Mouse (Mus musculus) heart, adult 2 months (tissue): ENCODE measurements around the gene Tulp4. TPM values are rescaled to one million over a fixed set of nuclear protein-coding genes. Genes with fewer than 3 reads are reported as not detected.

ENCODE experiments used
- DNase-seq, 2 experiments: peaks; one replicate each; pipeline ENCODE4 v3.0.0; 2021
- H3K27ac ChIP-seq: fragments of 200-600 bp; 2 replicates; pipeline ENCODE4 v1.8.1; 2022
- H3K27me3 ChIP-seq: fragments of 200-500 bp; 2 replicates; pipeline ENCODE4 v1.6.1; 2012; ENCODE audit warnings: mild to moderate bottlenecking, low read length, inconsistent platforms, mixed read lengths; ENCODE audit not compliant: control insufficient read depth, insufficient read depth
- H3K36me3 ChIP-seq: fragments of 200-500 bp; 2 replicates; pipeline ENCODE4 v1.6.1; 2012; ENCODE audit warnings: low read length, inconsistent platforms; ENCODE audit not compliant: control insufficient read depth, insufficient read depth
- H3K4me1 ChIP-seq: fragments of 200-500 bp; 2 replicates; pipeline ENCODE4 v1.6.1; 2011; ENCODE audit warnings: low read length; ENCODE audit not compliant: control insufficient read depth, insufficient read depth
- H3K4me3 ChIP-seq: fragments of 200-600 bp; 2 replicates; pipeline ENCODE4 v1.8.1; 2022
- H3K79me2 ChIP-seq: fragments of 200-500 bp; replicated peaks from 2 replicates; pipeline ENCODE4 v1.6.1; 2012; ENCODE audit warnings: mild to moderate bottlenecking, inconsistent platforms, low read length, moderate library complexity, mixed read lengths; ENCODE audit not compliant: control insufficient read depth, insufficient read depth
- H3K9ac ChIP-seq: fragments of 200-500 bp; 2 replicates; pipeline ENCODE4 v1.6.1; 2012; ENCODE audit warnings: low read depth, mild to moderate bottlenecking, control low read depth, inconsistent platforms, low read length, mixed read lengths
- CTCF ChIP-seq: fragments of 200-600 bp; IDR thresholded peaks from 2 replicates; pipeline ENCODE4 v1.8.1; 2022; ENCODE audit warnings: antibody characterized with exemption, mild to moderate bottlenecking, moderate library complexity
- EP300 ChIP-seq: fragments of 200-500 bp; IDR thresholded peaks from 2 replicates; pipeline ENCODE4 v1.6.1; 2011; ENCODE audit warnings: low read depth, low read length, control low read depth; ENCODE audit not compliant: insufficient read depth
- POLR2A ChIP-seq: fragments of 200-500 bp; IDR thresholded peaks from 2 replicates; pipeline ENCODE4 v1.6.1; 2011; ENCODE audit warnings: mild to moderate bottlenecking, low read depth, low read length, control low read depth; ENCODE audit not compliant: insufficient read depth
- WGBS: fragments of 180-500 bp; shearing (Covaris S2); methylation state at CpG from one replicate; pipeline ENCODE4 v1.1.7; 2018; 5-methylcytosine and 5-hydroxymethylcytosine counted together
- intact Hi-C: fragments of 180-260 bp; cut with DNase I; formaldehyde crosslinking; loops from one replicate; pipeline ENCODE4 v1.15.1; 2025
- polyA plus RNA-seq: library from polyadenylated mRNA; depleted of rRNA; stranded (reverse); fragments of >200 nt; gene quantifications from 2 replicates; pipeline ENCODE4 v1.2.3, GENCODE M21; 2012
- total RNA-seq, 2 experiments: library from RNA; stranded (reverse); gene quantifications; 2 replicates each; pipeline ENCODE4 v1.2.3; 2021

The Tulp4 gene
- total and polyA plus RNA-seq, 3 experiments, result 31.2 to 112 (median 97.2) TPM

- Histone ChIP-seq H3K79me2 (peaks cover 1% of the 10 kb centered on the region; the same call in 1 of the 2 replicates), H3K4me3 (no peak overlapping the region), H3K27me3 (no peaks in the 10 kb centered on the region), H3K4me1 (peaks cover 2% of the 10 kb centered on the region), H3K9ac (no peak overlapping the region), H3K36me3 (no peaks in the 10 kb centered on the region; the same call in 1 of the 2 replicates), H3K27ac (no peak overlapping the region)
- DNase-seq, result no peak
- 82% methylated on average over 4 of the region's 4 CpGs for WGBS
- intact Hi-C loops, result no loop called here
- TF ChIP-seq EP300 (no peak), POLR2A (no peak), CTCF (no peak)
These were observed 23.1 kb downstream of the Tulp4 start for GRCm38 (mm10) chr17:6129361-6129760.

- Histone ChIP-seq H3K9ac (no peak overlapping the region), H3K36me3 (no peaks in the 10 kb centered on the region; the same call in 1 of the 2 replicates), H3K27me3 (no peaks in the 10 kb centered on the region), H3K79me2 (peaks cover 1% of the 10 kb centered on the region; the same call in 1 of the 2 replicates), H3K4me3 (no peak overlapping the region), H3K27ac (no peak overlapping the region), H3K4me1 (peaks cover 2% of the 10 kb centered on the region)
- WGBS, result 79% methylated on average over 3 of the region's 3 CpGs
- TF ChIP-seq CTCF, result no peak
- no peak for TF ChIP-seq POLR2A
- TF ChIP-seq EP300, result no peak
- DNase-seq, result no peak
- intact Hi-C loops, result no loop called here
These were observed 24.8 kb downstream of the Tulp4 start for GRCm38 (mm10) chr17:6131083-6131482.

- Histone ChIP-seq H3K27ac (no peak overlapping the region), H3K27me3 (no peaks in the 10 kb centered on the region), H3K9ac (no peak overlapping the region), H3K79me2 (no peaks in the 10 kb centered on the region), H3K4me1 (no peaks in the 10 kb centered on the region), H3K4me3 (no peak overlapping the region), H3K36me3 (no peaks in the 10 kb centered on the region; the same call in 1 of the 2 replicates)
- DNase-seq, result no peak
- no peak for TF ChIP-seq POLR2A
- no peak for TF ChIP-seq EP300
- no peak for TF ChIP-seq CTCF
- intact Hi-C loops, result no loop called here
- 54% methylated on average over 3 of the region's 3 CpGs for WGBS
These were observed 34.6 kb downstream of the Tulp4 start for GRCm38 (mm10) chr17:6140875-6141274.

GRCm38 (mm10) chr17:6141344-6141743 is 35.1 kb downstream of the Tulp4 start:
- TF ChIP-seq POLR2A (no peak), EP300 (no peak), CTCF (no peak)
- Histone ChIP-seq H3K4me3 (no peak overlapping the region), H3K9ac (no peak overlapping the region), H3K79me2 (no peaks in the 10 kb centered on the region), H3K27me3 (no peaks in the 10 kb centered on the region), H3K4me1 (no peaks in the 10 kb centered on the region), H3K36me3 (no peaks in the 10 kb centered on the region; the same call in 1 of the 2 replicates), H3K27ac (no peak overlapping the region)
- no peak for DNase-seq
- 92% methylated on average over 2 of the region's 2 CpGs for WGBS
- intact Hi-C loops, result no loop called here

- 74% methylated on average over 2 of the region's 2 CpGs for WGBS
- Histone ChIP-seq H3K36me3 (no peaks in the 10 kb centered on the region), H3K27ac (no peak overlapping the region), H3K27me3 (no peaks in the 10 kb centered on the region), H3K4me3 (no peak overlapping the region), H3K9ac (no peak overlapping the region), H3K79me2 (no peaks in the 10 kb centered on the region), H3K4me1 (no peaks in the 10 kb centered on the region)
- intact Hi-C loops, result no loop called here
- no peak for DNase-seq
- TF ChIP-seq POLR2A (no peak), CTCF (no peak), EP300 (no peak)
These were observed 39.0 kb downstream of the Tulp4 start for GRCm38 (mm10) chr17:6145244-6145643.

- DNase-seq, result no peak
- Histone ChIP-seq H3K4me3 (no peak overlapping the region), H3K27me3 (no peaks in the 10 kb centered on the region), H3K36me3 (peaks cover 2% of the 10 kb centered on the region), H3K79me2 (peaks cover 6% of the 10 kb centered on the region), H3K9ac (no peak overlapping the region), H3K4me1 (no peaks in the 10 kb centered on the region; the same call in 1 of the 2 replicates), H3K27ac (no peak overlapping the region)
- TF ChIP-seq EP300, result no peak
- no peak for TF ChIP-seq POLR2A
- no peak for TF ChIP-seq CTCF
- intact Hi-C loops, result loop anchor here (5.0 kb wide), 1 partner anchor 41 kb away; no protein-coding TSS in a partner anchor
- 86% methylated on average over 4 of the region's 4 CpGs for WGBS
These were observed 46.7 kb downstream of the Tulp4 start for GRCm38 (mm10) chr17:6152941-6153340.
